Mouse (Mus musculus) intestine, postnatal 0 days (tissue): ENCODE results near the gene Numbl. TPM values are rescaled to one million over a fixed set of nuclear protein-coding genes. Genes with fewer than 3 reads are reported as not detected.

Experiments used
- ATAC-seq: fragments of 200-750 bp; cut with Nextera tagmentation; 2 replicates; pipeline ENCODE4 v1.8.0; 2017; ENCODE audit warnings: mild to moderate bottlenecking, moderate TSS enrichment, moderate library complexity
- H3K27ac ChIP-seq: fragments of 300-500 bp; sonication (generic); 2 replicates; pipeline ENCODE4 v1.5.1; 2014; ENCODE audit warnings: mild to moderate bottlenecking, low read depth, low read length, moderate library complexity
- H3K27me3 ChIP-seq: fragments of 300-500 bp; sonication (generic); replicated peaks from 2 replicates; pipeline ENCODE4 v1.6.1; 2014; ENCODE audit warnings: low read length, mixed read lengths; ENCODE audit not compliant: control insufficient read depth, insufficient read depth
- H3K36me3 ChIP-seq: fragments of 300-500 bp; sonication (generic); 2 replicates; pipeline ENCODE4 v1.6.1; 2014; ENCODE audit warnings: mild to moderate bottlenecking, moderate library complexity; ENCODE audit not compliant: control insufficient read depth, insufficient read depth
- H3K4me1 ChIP-seq: fragments of 300-500 bp; sonication (generic); replicated peaks from 2 replicates; pipeline ENCODE4 v1.6.1; 2014; ENCODE audit warnings: antibody characterized with exemption, low read length, mixed read lengths; ENCODE audit not compliant: control insufficient read depth, insufficient read depth
- H3K4me2 ChIP-seq: fragments of 300-500 bp; sonication (generic); replicated peaks from 2 replicates; pipeline ENCODE4 v1.6.1; 2014; ENCODE audit warnings: low read depth, mild to moderate bottlenecking, moderate library complexity
- H3K4me3 ChIP-seq: fragments of 300-500 bp; sonication (generic); 2 replicates; pipeline ENCODE4 v1.5.1; 2014; ENCODE audit warnings: low read depth, low read length
- H3K9ac ChIP-seq: fragments of 300-500 bp; sonication (generic); 2 replicates; pipeline ENCODE4 v1.6.1; 2014; ENCODE audit warnings: mild to moderate bottlenecking, low read depth, low read length
- H3K9me3 ChIP-seq: fragments of 300-500 bp; sonication (generic); 2 replicates; pipeline ENCODE4 v1.6.1; 2016; ENCODE audit warnings: mixed run types; ENCODE audit not compliant: control insufficient read depth
- CTCF ChIP-seq: sonication (generic); IDR thresholded peaks from 2 replicates; pipeline ENCODE4 v1.5.1; 2016; ENCODE audit warnings: low read depth, mild to moderate bottlenecking, control low read depth, antibody characterized with exemption, moderate library complexity
- WGBS: fragments of 180-500 bp; shearing (Covaris S2); extraction: QIAGEN DNeasy Blood & Tissue Kit; methylation state at CpG from one replicate; pipeline ENCODE4 v1.1.7; 2014; 5-methylcytosine and 5-hydroxymethylcytosine counted together
- polyA plus RNA-seq: library from polyadenylated mRNA; unstranded; fragments of >200 nt; fragmentation: Nextera tagmentation; extraction: Ambion mirVana; gene quantifications from 2 replicates; pipeline ENCODE4 v1.2.1, GENCODE M21; 2015

Numbl gene
- polyA plus RNA-seq, 1 experiment from 2014 or later: 7.5 TPM

GRCm38 (mm10) chr7:27325697-27326096 is 67.5 kb downstream of the Numbl start:
- no peak for ATAC-seq
- peak overlapping the region; percentile 21; the same call in 1 of the 2 replicates for H3K4me3 ChIP-seq
- peaks cover 3% of the 10 kb centered on the region; the same call in 1 of the 2 replicates for H3K36me3 ChIP-seq
- H3K4me2 ChIP-seq: peak overlapping the region; percentile 50
- H3K9ac ChIP-seq: no peak overlapping the region
- H3K9me3 ChIP-seq: no peaks in the 10 kb centered on the region
- peaks cover 8% of the 10 kb centered on the region; the same call in 1 of the 2 replicates for H3K4me1 ChIP-seq
- TF ChIP-seq CTCF: no peak
- 13% methylated on average over 24 of the region's 24 CpGs for WGBS
- peaks cover 27% of the 10 kb centered on the region for H3K27me3 ChIP-seq
- no peak overlapping the region for H3K27ac ChIP-seq

DNA sequence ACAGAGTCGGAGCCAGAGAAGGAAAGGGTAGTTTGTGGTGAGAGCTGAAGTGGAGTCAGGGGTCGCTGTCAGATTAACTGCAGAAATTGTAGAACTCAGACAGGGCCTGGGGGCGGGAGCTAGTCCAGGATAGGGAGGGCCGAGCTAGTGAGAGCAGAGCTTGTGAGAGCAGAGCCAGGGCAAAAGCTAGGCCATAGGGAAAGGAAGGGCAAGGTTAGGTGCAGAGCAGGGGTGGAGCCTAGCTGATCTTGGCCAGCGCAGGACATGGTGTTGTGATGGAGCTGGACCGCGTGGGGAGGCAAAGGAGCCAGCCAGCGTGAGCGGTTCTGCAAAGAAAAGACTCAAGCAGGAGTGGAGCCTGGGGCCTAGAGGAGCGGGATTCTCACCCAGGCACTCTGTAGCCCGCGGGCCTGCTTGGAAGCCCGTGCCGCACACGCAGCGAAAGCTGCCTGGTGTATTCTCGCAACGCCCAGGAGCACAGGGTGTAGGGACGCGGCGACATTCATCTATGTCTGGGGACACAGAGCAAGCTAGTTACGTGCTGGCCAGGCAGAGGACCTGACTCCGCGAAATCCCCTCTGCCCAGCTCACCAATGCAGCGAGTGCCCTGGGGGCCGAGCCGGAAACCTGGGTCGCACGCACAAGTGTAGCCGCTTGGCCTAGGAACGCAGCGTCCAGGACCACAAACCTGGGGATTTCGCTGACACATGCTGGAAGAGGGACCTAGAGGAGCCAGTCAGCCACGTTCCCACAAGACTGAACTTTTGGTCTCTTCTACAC is 68.1 kb downstream of the Numbl start:
- H3K27ac ChIP-seq: no peak overlapping the region
- TF ChIP-seq CTCF: no peak
- H3K9me3 ChIP-seq: no peaks in the 10 kb centered on the region

DNA sequence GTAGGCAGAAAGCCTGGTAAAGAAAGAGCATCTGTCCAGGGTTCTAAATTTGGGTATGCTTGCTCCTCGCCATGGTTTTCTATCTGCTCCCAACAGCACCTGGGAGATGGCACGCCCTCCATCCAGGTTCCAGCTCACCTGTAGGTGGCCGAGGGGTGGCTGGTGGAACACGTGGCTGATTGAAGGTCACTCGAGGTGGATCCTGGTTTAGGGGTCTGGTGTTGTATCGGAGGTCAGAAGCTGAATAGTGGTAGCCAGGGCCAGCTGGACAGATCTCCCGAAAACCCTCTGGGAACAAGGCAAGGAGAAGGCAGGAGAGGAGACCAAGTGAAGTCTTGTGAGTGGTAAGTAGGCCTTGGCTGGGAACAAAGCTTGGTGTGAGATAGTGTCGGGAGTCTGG is 69.3 kb downstream of the Numbl start:
- Histone ChIP-seq H3K4me1 (peaks cover 8% of the 10 kb centered on the region; the same call in 1 of the 2 replicates), H3K4me3 (no peak overlapping the region), H3K36me3 (no peaks in the 10 kb centered on the region; the same call in 1 of the 2 replicates), H3K9me3 (no peaks in the 10 kb centered on the region), H3K27ac (no peak overlapping the region), H3K9ac (no peak overlapping the region), H3K27me3 (peaks cover 44% of the 10 kb centered on the region), H3K4me2 (no peak overlapping the region)
- TF ChIP-seq CTCF: no peak
- no peak for ATAC-seq
- 91% methylated on average over 8 of the region's 8 CpGs for WGBS

More for the DNA sequence above, 68.1 kb downstream of the Numbl start:
- H3K4me1 ChIP-seq: peaks cover 8% of the 10 kb centered on the region; the same call in 1 of the 2 replicates
- no peak overlapping the region for H3K9ac ChIP-seq
- H3K27me3 ChIP-seq: peaks cover 33% of the 10 kb centered on the region
- H3K36me3 ChIP-seq: no peaks in the 10 kb centered on the region; the same call in 1 of the 2 replicates
- H3K4me3 ChIP-seq: no peak overlapping the region; the same call in 1 of the 2 replicates
- no peak for ATAC-seq
- H3K4me2 ChIP-seq: peak overlapping the region; percentile 50
- 59% methylated on average over 34 of the region's 34 CpGs for WGBS

DNA sequence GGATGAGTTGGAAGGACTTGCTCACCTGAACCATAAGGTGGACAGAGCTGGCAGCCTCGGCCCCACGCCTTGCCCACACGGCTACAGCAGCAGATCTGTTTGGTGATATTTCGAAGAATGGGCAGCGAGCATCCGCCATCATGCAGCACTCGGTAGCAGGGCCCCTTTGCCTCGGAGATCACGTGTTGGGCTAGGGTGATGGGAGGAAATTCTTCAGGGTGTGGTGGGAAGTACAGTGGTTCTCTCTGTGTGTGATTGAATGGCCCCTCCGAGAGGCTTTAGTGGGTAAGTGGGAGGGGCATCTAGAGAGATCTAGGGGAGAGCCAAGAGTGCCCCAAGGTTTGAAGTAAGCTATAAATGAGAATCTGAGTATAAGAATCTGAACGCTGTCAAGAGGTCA is 69.9 kb downstream of the Numbl start:
- WGBS: 84% methylated on average over 11 of the region's 11 CpGs
- H3K27me3 ChIP-seq: peaks cover 50% of the 10 kb centered on the region

GRCm38 (mm10) chr7:27328648-27329047 is 70.4 kb downstream of the Numbl start:
- peaks cover 8% of the 10 kb centered on the region; the same call in 1 of the 2 replicates for H3K4me1 ChIP-seq
- H3K27ac ChIP-seq: no peak overlapping the region
- no peak overlapping the region; the same call in 1 of the 2 replicates for H3K4me2 ChIP-seq
- H3K27me3 ChIP-seq: peaks cover 53% of the 10 kb centered on the region
- TF ChIP-seq CTCF: no peak
- WGBS: 45% methylated on average over 16 of the region's 16 CpGs
- H3K9me3 ChIP-seq: no peaks in the 10 kb centered on the region
- H3K4me3 ChIP-seq: no peak overlapping the region
- no peaks in the 10 kb centered on the region; the same call in 1 of the 2 replicates for H3K36me3 ChIP-seq
- no peak for ATAC-seq
- H3K9ac ChIP-seq: no peak overlapping the region

More for the DNA sequence above, 69.9 kb downstream of the Numbl start:
- Histone ChIP-seq H3K9ac (no peak overlapping the region), H3K9me3 (no peaks in the 10 kb centered on the region), H3K4me1 (peaks cover 8% of the 10 kb centered on the region; the same call in 1 of the 2 replicates), H3K36me3 (no peaks in the 10 kb centered on the region; the same call in 1 of the 2 replicates), H3K4me3 (no peak overlapping the region), H3K4me2 (no peak overlapping the region), H3K27ac (no peak overlapping the region)
- ATAC-seq: no peak
- no peak for TF ChIP-seq CTCF

DNA sequence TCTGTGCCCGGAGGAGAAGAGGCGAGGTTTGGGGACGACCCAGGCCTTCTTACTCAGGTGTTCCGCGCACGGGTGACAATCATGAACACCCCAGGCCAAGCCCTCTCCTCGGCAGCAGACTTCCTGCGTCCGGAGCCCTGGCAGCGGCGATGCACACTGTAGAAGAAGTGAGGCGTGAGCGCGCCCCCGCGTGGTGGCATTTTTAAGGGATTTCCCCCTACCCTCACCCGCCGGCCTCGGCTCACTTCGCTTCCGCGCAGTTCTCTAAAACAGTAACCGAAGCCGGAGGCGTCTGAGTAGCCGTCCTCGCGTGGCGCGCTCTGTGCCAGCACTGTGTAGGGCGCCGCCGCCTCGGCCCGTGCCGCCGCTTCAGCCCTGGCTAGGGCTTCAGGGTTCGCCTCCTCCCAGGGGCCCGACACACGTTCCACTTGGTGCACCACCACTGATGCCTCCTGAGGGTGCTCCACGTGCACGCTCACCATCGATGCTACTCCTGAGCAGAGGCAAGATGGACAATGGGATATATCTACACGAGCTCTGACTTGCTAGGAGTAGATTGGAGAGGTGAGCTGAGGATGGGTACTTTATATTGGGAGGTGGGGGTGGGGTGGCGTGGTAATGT is 71.2 kb downstream of the Numbl start:
- 8% methylated on average over 45 of the region's 45 CpGs for WGBS
- peaks cover 8% of the 10 kb centered on the region; the same call in 1 of the 2 replicates for H3K4me1 ChIP-seq
- no peak for ATAC-seq
- peaks cover 60% of the 10 kb centered on the region for H3K27me3 ChIP-seq
- peak; percentile 87 for TF ChIP-seq CTCF
- no peaks in the 10 kb centered on the region for H3K9me3 ChIP-seq
- H3K36me3 ChIP-seq: no peaks in the 10 kb centered on the region
- no peak overlapping the region for H3K27ac ChIP-seq
- no peak overlapping the region for H3K9ac ChIP-seq
- peak overlapping the region; percentile 21 for H3K4me3 ChIP-seq
- H3K4me2 ChIP-seq: peak overlapping the region; percentile 55
